Mouse (Mus musculus) embryonic facial prominence, embryonic 11.5 days (tissue): ENCODE results near the gene Chst15. TPM values are rescaled to one million over a fixed set of nuclear protein-coding genes. Genes with fewer than 3 reads are reported as not detected.

Experiments used
- ATAC-seq: fragments of 200-750 bp; cut with Nextera tagmentation; replicated peaks from 2 replicates; pipeline ENCODE4 v1.8.0; 2017; ENCODE audit warnings: low read depth; ENCODE audit not compliant: insufficient number of reproducible peaks, low FRiP score, low TSS enrichment
- DNase-seq: peaks from one replicate; pipeline ENCODE4 v3.0.0-alpha.2; 2015; ENCODE audit warnings: low spot score
- H3K27ac ChIP-seq: fragments of 300-500 bp; sonication (generic); replicated peaks from 2 replicates; pipeline ENCODE4 v1.5.1; 2014; ENCODE audit warnings: mild to moderate bottlenecking, low read depth, low read length, control low read depth
- H3K27me3 ChIP-seq: fragments of 300-500 bp; sonication (generic); 2 replicates; pipeline ENCODE4 v1.6.1; 2014; ENCODE audit warnings: mild to moderate bottlenecking, low read length, moderate library complexity, mixed read lengths; ENCODE audit not compliant: control insufficient read depth, insufficient read depth
- H3K36me3 ChIP-seq: fragments of 300-500 bp; sonication (generic); replicated peaks from 2 replicates; pipeline ENCODE4 v1.6.1; 2014; ENCODE audit warnings: low read depth, mild to moderate bottlenecking, low read length, moderate library complexity, mixed read lengths; ENCODE audit not compliant: control insufficient read depth, insufficient read depth
- H3K4me1 ChIP-seq: fragments of 300-500 bp; sonication (generic); 2 replicates; pipeline ENCODE4 v1.6.1; 2014; ENCODE audit warnings: low read length, mixed read lengths; ENCODE audit not compliant: control insufficient read depth, insufficient read depth
- H3K4me2 ChIP-seq: fragments of 300-500 bp; sonication (generic); 2 replicates; pipeline ENCODE4 v1.6.1; 2014; ENCODE audit warnings: low read depth, mild to moderate bottlenecking, control low read depth, low read length, moderate library complexity
- H3K4me3 ChIP-seq: fragments of 300-500 bp; sonication (generic); 2 replicates; pipeline ENCODE4 v1.5.1; 2014; ENCODE audit warnings: low read depth, low read length, control low read depth
- H3K9ac ChIP-seq: fragments of 300-500 bp; sonication (generic); replicated peaks from 2 replicates; pipeline ENCODE4 v1.6.1; 2014; ENCODE audit warnings: mild to moderate bottlenecking, control low read depth, low read length
- H3K9me3 ChIP-seq: fragments of 300-500 bp; sonication (generic); replicated peaks from 2 replicates; pipeline ENCODE4 v1.6.1; 2016; ENCODE audit warnings: mild to moderate bottlenecking, low read length, inconsistent platforms, mixed read lengths; ENCODE audit not compliant: control insufficient read depth
- WGBS: fragments of 180-500 bp; shearing (Covaris S2); extraction: QIAGEN DNeasy Blood & Tissue Kit; methylation state at CpG from one replicate; pipeline ENCODE4 v1.1.7; 2014; 5-methylcytosine and 5-hydroxymethylcytosine counted together
- polyA plus RNA-seq: library from polyadenylated mRNA; unstranded; fragments of >200 nt; fragmentation: Nextera tagmentation; extraction: Ambion mirVana; gene quantifications from 2 replicates; pipeline ENCODE4 v1.2.1, GENCODE M21; 2014

Chst15 gene
- polyA plus RNA-seq, 1 experiment from 2014 or later, result 8.7 TPM

- H3K9ac ChIP-seq, result no peak overlapping the region
- H3K27me3 ChIP-seq, result no peaks in the 10 kb centered on the region
- WGBS, result 83% methylated on average over 5 of the region's 5 CpGs
- H3K36me3 ChIP-seq, result no peaks in the 10 kb centered on the region
- no peaks in the 10 kb centered on the region for H3K4me1 ChIP-seq
- H3K9me3 ChIP-seq, result no peaks in the 10 kb centered on the region
- H3K4me3 ChIP-seq, result no peak overlapping the region
- no peak for ATAC-seq
- H3K27ac ChIP-seq, result no peak overlapping the region
- DNase-seq, result no peak
- no peak overlapping the region for H3K4me2 ChIP-seq
Observed at GRCm38 (mm10) chr7:132276287-132276686, 40.7 kb downstream of the Chst15 start.

GRCm38 (mm10) chr7:132273741-132274513 lies 43.1 kb downstream of the Chst15 start:
- ATAC-seq (no peak), DNase-seq (no peak)
- WGBS, result 52% methylated on average over 2 of the region's 2 CpGs
- Histone ChIP-seq H3K27ac (no peak overlapping the region), H3K27me3 (no peaks in the 10 kb centered on the region), H3K9me3 (no peaks in the 10 kb centered on the region), H3K9ac (no peak overlapping the region), H3K36me3 (no peaks in the 10 kb centered on the region), H3K4me2 (no peak overlapping the region), H3K4me3 (no peak overlapping the region), H3K4me1 (no peaks in the 10 kb centered on the region)

DNA sequence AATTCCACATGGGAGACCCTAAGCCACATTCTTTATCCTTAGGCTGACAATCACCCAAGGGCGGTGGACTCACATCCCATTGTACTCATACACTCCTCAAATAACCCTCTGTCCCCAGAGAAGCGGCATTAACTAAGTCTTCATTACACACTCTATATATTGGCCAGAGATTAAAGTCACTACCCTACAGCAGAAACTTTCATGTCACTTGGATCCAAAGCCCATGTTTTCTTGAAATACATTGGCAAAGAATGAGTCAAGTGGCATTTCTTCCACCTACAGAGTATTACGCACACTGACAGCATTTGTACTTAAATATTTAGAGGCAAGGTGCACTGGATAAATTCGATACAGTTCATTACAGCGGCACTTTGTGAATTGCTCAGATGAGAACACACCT lies 44.0 kb downstream of the Chst15 start:
- Histone ChIP-seq H3K4me2 (no peak overlapping the region), H3K4me1 (no peaks in the 10 kb centered on the region), H3K9ac (no peak overlapping the region), H3K27me3 (no peaks in the 10 kb centered on the region), H3K36me3 (no peaks in the 10 kb centered on the region), H3K9me3 (no peaks in the 10 kb centered on the region), H3K4me3 (no peak overlapping the region), H3K27ac (no peak overlapping the region)
- DNase-seq (no peak), ATAC-seq (no peak)
- 95% methylated on average over 5 of the region's 5 CpGs for WGBS

GRCm38 (mm10) chr7:132270364-132270763 lies 46.7 kb downstream of the Chst15 start:
- Histone ChIP-seq H3K9ac (no peak overlapping the region), H3K4me1 (no peaks in the 10 kb centered on the region), H3K27ac (no peak overlapping the region), H3K36me3 (no peaks in the 10 kb centered on the region; the same call in 1 of the 2 replicates), H3K4me3 (no peak overlapping the region), H3K9me3 (no peaks in the 10 kb centered on the region), H3K27me3 (no peaks in the 10 kb centered on the region), H3K4me2 (no peak overlapping the region)
- DNase-seq (no peak), ATAC-seq (no peak)
- WGBS, result 84% methylated on average over 8 of the region's 8 CpGs

GRCm38 (mm10) chr7:132269661-132270060 lies 47.4 kb downstream of the Chst15 start:
- DNase-seq, result no peak
- Histone ChIP-seq H3K27ac (no peak overlapping the region), H3K4me2 (no peak overlapping the region), H3K36me3 (no peaks in the 10 kb centered on the region; the same call in 1 of the 2 replicates), H3K27me3 (no peaks in the 10 kb centered on the region), H3K9me3 (no peaks in the 10 kb centered on the region), H3K4me1 (no peaks in the 10 kb centered on the region), H3K9ac (no peak overlapping the region), H3K4me3 (no peak overlapping the region)
- 84% methylated on average over 3 of the region's 3 CpGs for WGBS
- ATAC-seq, result no peak

GRCm38 (mm10) chr7:132267721-132268498 lies 49.1 kb downstream of the Chst15 start:
- Histone ChIP-seq H3K27ac (no peak overlapping the region), H3K4me2 (no peak overlapping the region), H3K9ac (no peak overlapping the region), H3K4me3 (no peak overlapping the region), H3K27me3 (no peaks in the 10 kb centered on the region), H3K36me3 (no peaks in the 10 kb centered on the region; the same call in 1 of the 2 replicates), H3K9me3 (no peaks in the 10 kb centered on the region), H3K4me1 (no peaks in the 10 kb centered on the region)
- ATAC-seq (no peak), DNase-seq (no peak)
- WGBS, result 83% methylated on average over 4 of the region's 4 CpGs

GRCm38 (mm10) chr7:132264763-132265162 lies 52.3 kb downstream of the Chst15 start:
- WGBS, result 69% methylated on average over 3 of the region's 3 CpGs
- Histone ChIP-seq H3K4me1 (no peaks in the 10 kb centered on the region), H3K9ac (no peak overlapping the region; the same call in 1 of the 2 replicates), H3K4me3 (no peak overlapping the region), H3K27me3 (no peaks in the 10 kb centered on the region), H3K4me2 (no peak overlapping the region), H3K9me3 (no peaks in the 10 kb centered on the region), H3K36me3 (no peaks in the 10 kb centered on the region; the same call in 1 of the 2 replicates), H3K27ac (no peak overlapping the region)
- DNase-seq (no peak), ATAC-seq (no peak)

- DNase-seq (no peak), ATAC-seq (no peak)
- Histone ChIP-seq H3K9ac (no peak overlapping the region), H3K27me3 (no peaks in the 10 kb centered on the region), H3K4me1 (no peaks in the 10 kb centered on the region), H3K36me3 (no peaks in the 10 kb centered on the region; the same call in 1 of the 2 replicates), H3K4me2 (no peak overlapping the region), H3K4me3 (no peak overlapping the region), H3K27ac (no peak overlapping the region), H3K9me3 (no peaks in the 10 kb centered on the region)
- WGBS, result 37% methylated on average over 6 of the region's 6 CpGs
Observed at GRCm38 (mm10) chr7:132263186-132263585, 53.8 kb downstream of the Chst15 start.
